Mouse (Mus musculus): ENCODE data around the gene Syce2. TPM values are rescaled to one million over a fixed set of nuclear protein-coding genes. Genes with fewer than 3 reads are reported as not detected.

The Syce2 gene
- polyA plus RNA-seq, 1 experiment from 2014 or later, result 30.6 TPM

DNA sequence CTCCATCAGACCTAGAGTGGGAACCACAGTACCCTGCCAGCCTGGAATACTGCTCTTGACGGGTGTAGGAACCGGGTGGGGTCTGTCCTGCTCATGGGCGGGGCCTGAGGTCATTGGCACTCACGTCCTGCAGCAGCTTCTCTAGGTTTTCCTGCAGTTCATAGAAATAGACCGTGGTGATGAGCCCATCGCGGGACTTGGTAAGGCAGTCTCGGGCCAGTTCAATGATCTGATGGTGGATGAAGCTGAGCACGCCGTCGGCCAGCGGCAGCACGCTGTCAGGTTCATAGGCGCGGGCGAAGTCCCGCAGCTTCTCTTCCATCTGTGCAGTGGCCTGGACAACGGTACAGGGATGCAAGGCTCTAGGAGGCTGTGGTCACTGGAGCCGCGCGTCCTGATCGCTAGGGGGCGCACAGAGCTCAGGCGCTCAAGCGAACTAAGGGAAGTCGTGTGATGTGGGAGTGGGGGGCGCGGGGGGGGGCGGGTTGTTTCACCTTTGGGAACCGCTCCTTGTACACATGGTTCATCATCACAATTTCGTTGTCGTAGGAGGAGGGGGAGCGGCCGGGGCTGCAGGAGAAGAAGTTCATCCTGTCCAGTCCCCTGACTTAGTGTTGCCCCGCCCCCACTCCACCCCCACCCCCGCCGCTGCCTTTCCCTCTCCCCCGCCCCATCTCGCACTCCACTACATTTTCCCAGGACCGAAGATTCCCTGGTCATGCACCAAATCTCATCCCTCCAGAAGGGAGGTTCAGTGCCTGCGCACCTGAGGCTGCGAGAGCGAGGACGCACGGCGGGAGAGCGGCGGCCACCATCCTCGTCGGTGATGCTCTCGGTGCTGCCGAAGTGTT, 56.8 kb downstream of the Syce2 start:
- Histone ChIP-seq H3K4me1 (ENCODE audit: insufficient read depth) (peaks cover 4% of the 10 kb centered on the region; the same call in 1 of the 2 replicates), H3K9ac (replicated peaks) (no peak overlapping the region), H3K4me2 (ENCODE audit: low read depth, low read length) (peak overlapping the region; percentile 53), H3K27me3 (ENCODE audit: insufficient read depth, low read length) (peaks cover 29% of the 10 kb centered on the region), H3K36me3 (replicated peaks; ENCODE audit: insufficient read depth, low read length) (no peaks in the 10 kb centered on the region), H3K4me3 (ENCODE audit: low read depth, low read length) (no peak overlapping the region), H3K27ac (ENCODE audit: low read depth) (no peak overlapping the region), H3K9me3 (ENCODE audit: low read length) (no peaks in the 10 kb centered on the region)
- ATAC-seq (peak; percentile 55), DNase-seq (peak; percentile 83)
- no peak for TF ChIP-seq EP300 (IDR thresholded peaks at IDR 0.05; ENCODE audit: low read depth)
- peak; percentile 88 for TF ChIP-seq CTCF (IDR thresholded peaks at IDR 0.05; ENCODE audit: low read depth)
- WGBS (ENCODE audit: insufficient replicate concordance), result 5% methylated on average over 52 of the region's 52 CpGs

DNA sequence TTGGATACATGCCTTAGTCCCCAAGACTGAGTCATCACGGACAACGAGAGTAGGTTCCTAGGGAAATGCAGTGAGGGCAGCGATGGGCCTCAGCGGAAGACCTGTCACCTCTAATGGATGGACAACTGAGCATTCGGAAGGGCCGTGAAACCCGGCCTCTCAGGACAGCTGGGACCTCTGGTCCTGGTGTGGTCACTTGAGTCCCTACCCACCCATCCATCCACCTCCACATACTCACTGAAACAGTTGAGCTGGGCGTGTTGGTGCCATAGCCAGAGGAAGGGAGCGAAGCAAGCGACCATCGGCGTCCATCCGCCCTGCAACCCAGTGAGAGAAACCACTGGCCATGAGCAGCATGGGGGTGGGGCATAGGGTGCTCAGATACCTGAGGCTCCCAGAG, 58.7 kb downstream of the Syce2 start:
- Histone ChIP-seq H3K4me1 (ENCODE audit: insufficient read depth) (peaks cover 4% of the 10 kb centered on the region; the same call in 1 of the 2 replicates), H3K9me3 (ENCODE audit: low read length) (no peaks in the 10 kb centered on the region), H3K4me3 (ENCODE audit: low read depth, low read length) (no peak overlapping the region), H3K4me2 (ENCODE audit: low read depth, low read length) (no peak overlapping the region), H3K9ac (replicated peaks) (no peak overlapping the region), H3K27me3 (ENCODE audit: insufficient read depth, low read length) (peaks cover 47% of the 10 kb centered on the region), H3K27ac (ENCODE audit: low read depth) (no peak overlapping the region), H3K36me3 (replicated peaks; ENCODE audit: insufficient read depth, low read length) (no peaks in the 10 kb centered on the region)
- WGBS (ENCODE audit: insufficient replicate concordance), result 76% methylated on average over 13 of the region's 13 CpGs
- TF ChIP-seq EP300 (IDR thresholded peaks at IDR 0.05; ENCODE audit: low read depth) (no peak), CTCF (IDR thresholded peaks at IDR 0.05; ENCODE audit: low read depth) (no peak)
- ATAC-seq (no peak), DNase-seq (no peak)

GRCm38 (mm10) chr8:84933767-84934559, 62.1 kb downstream of the Syce2 start:
- WGBS (ENCODE audit: insufficient replicate concordance), result 66% methylated on average over 16 of the region's 16 CpGs
- Histone ChIP-seq H3K36me3 (replicated peaks; ENCODE audit: insufficient read depth, low read length) (no peaks in the 10 kb centered on the region), H3K9me3 (ENCODE audit: low read length) (no peaks in the 10 kb centered on the region), H3K27me3 (ENCODE audit: insufficient read depth, low read length) (peaks cover 70% of the 10 kb centered on the region), H3K9ac (replicated peaks) (no peak overlapping the region), H3K4me1 (ENCODE audit: insufficient read depth) (no peaks in the 10 kb centered on the region; the same call in none of the 2 replicates), H3K4me2 (ENCODE audit: low read depth, low read length) (no peak overlapping the region), H3K27ac (ENCODE audit: low read depth) (no peak overlapping the region), H3K4me3 (ENCODE audit: low read depth, low read length) (no peak overlapping the region)
- ATAC-seq (no peak), DNase-seq (no peak)
- TF ChIP-seq EP300 (IDR thresholded peaks at IDR 0.05; ENCODE audit: low read depth) (no peak), CTCF (IDR thresholded peaks at IDR 0.05; ENCODE audit: low read depth) (no peak)

- ATAC-seq (no peak), DNase-seq (no peak)
- Histone ChIP-seq H3K4me2 (ENCODE audit: low read depth, low read length) (no peak overlapping the region), H3K27me3 (ENCODE audit: insufficient read depth, low read length) (peaks cover 64% of the 10 kb centered on the region), H3K27ac (ENCODE audit: low read depth) (no peak overlapping the region), H3K4me1 (ENCODE audit: insufficient read depth) (no peaks in the 10 kb centered on the region; the same call in none of the 2 replicates), H3K9ac (replicated peaks) (no peak overlapping the region), H3K36me3 (replicated peaks; ENCODE audit: insufficient read depth, low read length) (no peaks in the 10 kb centered on the region), H3K4me3 (ENCODE audit: low read depth, low read length) (no peak overlapping the region), H3K9me3 (ENCODE audit: low read length) (no peaks in the 10 kb centered on the region)
- TF ChIP-seq CTCF (IDR thresholded peaks at IDR 0.05; ENCODE audit: low read depth) (no peak), EP300 (IDR thresholded peaks at IDR 0.05; ENCODE audit: low read depth) (no peak)
- 3% methylated on average over 15 of the region's 15 CpGs for WGBS (ENCODE audit: insufficient replicate concordance)
Observed at GRCm38 (mm10) chr8:84934860-84935259, 62.9 kb downstream of the Syce2 start.

DNA sequence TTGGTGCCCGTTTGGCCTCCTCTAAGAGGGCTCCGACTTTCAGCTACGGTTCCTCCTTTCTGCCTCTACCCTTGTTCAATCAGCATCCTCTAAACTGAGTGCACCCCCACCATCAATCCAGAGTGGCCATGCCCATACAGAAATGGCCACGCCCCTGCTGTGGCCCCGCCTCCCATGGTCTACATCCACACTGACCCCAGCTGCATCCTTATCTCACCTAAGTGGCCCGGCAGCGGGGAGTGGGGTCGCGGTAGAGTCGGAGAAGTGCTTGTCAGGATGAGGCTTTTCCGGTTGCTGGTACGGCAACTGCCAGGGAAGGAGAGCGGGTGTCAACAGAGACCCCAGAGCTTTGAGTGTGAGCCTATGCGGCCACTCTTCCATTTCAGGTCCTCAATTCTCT, 63.6 kb downstream of the Syce2 start:
- Histone ChIP-seq H3K27ac (ENCODE audit: low read depth) (no peak overlapping the region), H3K4me3 (ENCODE audit: low read depth, low read length) (no peak overlapping the region)
- ATAC-seq, result no peak; the same call in 1 of the 2 replicates

More for the DNA sequence above, 63.6 kb downstream of the Syce2 start:
- H3K9me3 ChIP-seq (ENCODE audit: low read length), result no peaks in the 10 kb centered on the region
- TF ChIP-seq EP300 (IDR thresholded peaks at IDR 0.05; ENCODE audit: low read depth), result no peak
- no peak for DNase-seq
- H3K27me3 ChIP-seq (ENCODE audit: insufficient read depth, low read length), result peaks cover 58% of the 10 kb centered on the region
- H3K9ac ChIP-seq (replicated peaks), result no peak overlapping the region
- 3% methylated on average over 14 of the region's 14 CpGs for WGBS (ENCODE audit: insufficient replicate concordance)
- no peaks in the 10 kb centered on the region; the same call in none of the 2 replicates for H3K4me1 ChIP-seq (ENCODE audit: insufficient read depth)
- H3K36me3 ChIP-seq (replicated peaks; ENCODE audit: insufficient read depth, low read length), result no peaks in the 10 kb centered on the region
- H3K4me2 ChIP-seq (ENCODE audit: low read depth, low read length), result no peak overlapping the region
